Mouse (Mus musculus) adrenal gland, adult 8-10 months (tissue): ENCODE data around the gene Tbc1d2b. TPM values are rescaled to one million over a fixed set of nuclear protein-coding genes. Genes with fewer than 3 reads are reported as not detected.
A peak's percentile ranks its signal among the peaks of the same experiment; 100 is the strongest.

Experiments used
- DNase-seq: peaks from one replicate; pipeline ENCODE4 v3.0.0; 2022
- total RNA-seq, 4 experiments: library from RNA; stranded (reverse); gene quantifications; 2 replicates each; pipeline ENCODE4 v1.2.4; 2022

Gene Tbc1d2b
- total RNA-seq, 4 experiments from 2014 or later: 28.0 to 49.4 (median 37.7) TPM

GRCm38 (mm10) chr9:90242855-90243254, 27.7 kb downstream of the Tbc1d2b start:
- no peak for DNase-seq

GRCm38 (mm10) chr9:90242291-90242690, 28.3 kb downstream of the Tbc1d2b start:
- DNase-seq: no peak

GRCm38 (mm10) chr9:90241618-90242017, 29.0 kb downstream of the Tbc1d2b start:
- DNase-seq: no peak

GRCm38 (mm10) chr9:90241041-90241440, 29.6 kb downstream of the Tbc1d2b start:
- DNase-seq: no peak

GRCm38 (mm10) chr9:90240560-90240959, 30.0 kb downstream of the Tbc1d2b start:
- DNase-seq: no peak

- DNase-seq: no peak
Measured at GRCm38 (mm10) chr9:90237232-90238062, 33.2 kb downstream of the Tbc1d2b start.

GRCm38 (mm10) chr9:90236817-90237216, 33.8 kb downstream of the Tbc1d2b start:
- no peak for DNase-seq

- DNase-seq: peak; percentile 34
Measured at GRCm38 (mm10) chr9:90235258-90235882, 35.2 kb downstream of the Tbc1d2b start.

GRCm38 (mm10) chr9:90234786-90235185, 35.8 kb downstream of the Tbc1d2b start:
- DNase-seq: peak; percentile 31

GRCm38 (mm10) chr9:90233906-90234419, 36.6 kb downstream of the Tbc1d2b start:
- DNase-seq: no peak

- DNase-seq: no peak
Measured at GRCm38 (mm10) chr9:90232781-90233690, 37.6 kb downstream of the Tbc1d2b start.

- no peak for DNase-seq
Measured at GRCm38 (mm10) chr9:90227171-90227570, 43.4 kb downstream of the Tbc1d2b start.

- DNase-seq: no peak
Measured at GRCm38 (mm10) chr9:90226742-90227096, 43.9 kb downstream of the Tbc1d2b start.

- no peak for DNase-seq
Measured at GRCm38 (mm10) chr9:90226081-90226741, 44.4 kb downstream of the Tbc1d2b start.

GRCm38 (mm10) chr9:90222275-90222674, 48.3 kb downstream of the Tbc1d2b start:
- no peak for DNase-seq

- no peak for DNase-seq
Measured at GRCm38 (mm10) chr9:90217501-90217900, 53.1 kb downstream of the Tbc1d2b start.

- no peak for DNase-seq
Measured at GRCm38 (mm10) chr9:90216259-90217001, 54.2 kb downstream of the Tbc1d2b start.

GRCm38 (mm10) chr9:90213127-90213526, 57.5 kb downstream of the Tbc1d2b start:
- no peak for DNase-seq

- DNase-seq: no peak
Measured at GRCm38 (mm10) chr9:90208655-90209054, 61.9 kb downstream of the Tbc1d2b start.

GRCm38 (mm10) chr9:90207808-90208207, 62.8 kb downstream of the Tbc1d2b start:
- DNase-seq: no peak

- DNase-seq: peak; percentile 58
Measured at GRCm38 (mm10) chr9:90206500-90206899, 64.1 kb downstream of the Tbc1d2b start.
